Mouse (Mus musculus): ENCODE results near the gene Ehd1. TPM values are rescaled to one million over a fixed set of nuclear protein-coding genes. Genes with fewer than 3 reads are reported as not detected.

Gene Ehd1
- polyA plus RNA-seq, 1 experiment, result not detected

DNA sequence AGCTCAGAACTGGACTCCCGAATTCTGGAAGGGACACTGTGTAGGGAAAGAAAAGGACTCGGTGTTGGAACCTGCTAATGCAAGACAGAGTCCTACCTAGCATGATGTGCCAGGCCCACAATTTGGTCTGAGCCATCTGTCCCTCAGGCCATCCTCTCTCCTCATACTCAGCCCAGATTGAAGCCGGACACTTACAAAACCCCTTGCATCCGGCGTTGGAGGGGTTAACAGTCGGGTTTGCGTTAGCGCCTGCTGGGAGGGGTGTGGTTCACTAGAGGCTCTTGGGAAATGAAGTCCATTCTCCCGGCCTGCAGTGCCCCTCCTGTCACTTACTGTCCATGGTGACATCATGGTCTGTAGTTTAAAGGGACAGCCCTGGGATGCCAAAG, 40.5 kb upstream of the Ehd1 start:
- H3K4me1 ChIP-seq (ENCODE audit: control insufficient read depth, insufficient read depth, low read length), result peaks cover 25% of the 10 kb centered on the region
- no peak for TF ChIP-seq POLR2A (IDR thresholded peaks at IDR 0.05; ENCODE audit: insufficient read depth, low read depth, low read length)
- no peak for TF ChIP-seq CTCF (IDR thresholded peaks at IDR 0.05; ENCODE audit: insufficient read depth, low read depth, low read length)
- peak overlapping the region; percentile 77 for H3K4me3 ChIP-seq (ENCODE audit: insufficient read depth, low read depth, low read length)
- H3K27ac ChIP-seq (ENCODE audit: insufficient read depth, low read depth, low read length), result peak overlapping the region; percentile 99
- 0% methylated on average over 9 of the region's 9 CpGs for WGBS

GRCm38 (mm10) chr19:6236842-6237241, 39.7 kb upstream of the Ehd1 start:
- TF ChIP-seq CTCF (IDR thresholded peaks at IDR 0.05; ENCODE audit: insufficient read depth, low read depth, low read length) (no peak), POLR2A (IDR thresholded peaks at IDR 0.05; ENCODE audit: insufficient read depth, low read depth, low read length) (no peak)
- WGBS, result 67% methylated on average over 7 of the region's 7 CpGs
- H3K27ac ChIP-seq (ENCODE audit: insufficient read depth, low read depth, low read length), result no peak overlapping the region
- H3K4me3 ChIP-seq (ENCODE audit: insufficient read depth, low read depth, low read length), result no peak overlapping the region
- peaks cover 25% of the 10 kb centered on the region for H3K4me1 ChIP-seq (ENCODE audit: control insufficient read depth, insufficient read depth, low read length)

- TF ChIP-seq CTCF (IDR thresholded peaks at IDR 0.05; ENCODE audit: insufficient read depth, low read depth, low read length) (no peak), POLR2A (IDR thresholded peaks at IDR 0.05; ENCODE audit: insufficient read depth, low read depth, low read length) (no peak)
- peaks cover 27% of the 10 kb centered on the region for H3K4me1 ChIP-seq (ENCODE audit: control insufficient read depth, insufficient read depth, low read length)
- no peak overlapping the region for H3K27ac ChIP-seq (ENCODE audit: insufficient read depth, low read depth, low read length)
- H3K4me3 ChIP-seq (ENCODE audit: insufficient read depth, low read depth, low read length), result no peak overlapping the region
These were observed 37.8 kb upstream of the Ehd1 start for GRCm38 (mm10) chr19:6238740-6239139.

DNA sequence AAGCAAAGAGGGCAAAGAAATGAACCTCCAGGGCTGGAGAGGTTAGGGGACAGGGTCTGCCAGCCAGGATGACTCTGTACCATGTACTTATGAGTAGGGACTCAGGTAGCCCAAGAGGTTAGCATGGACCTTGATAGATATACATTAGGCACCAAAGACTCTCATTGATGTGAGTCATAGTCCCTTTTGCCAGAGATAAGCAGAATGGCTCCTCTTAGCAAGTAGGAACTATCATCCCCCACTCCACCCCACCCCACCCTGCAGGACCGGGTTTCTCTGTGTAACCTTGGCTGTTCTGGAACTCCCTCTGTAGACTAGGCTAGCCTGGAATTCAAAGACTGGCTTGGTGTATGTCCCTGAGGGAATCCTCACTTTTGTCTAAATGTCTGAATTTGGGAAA, 36.4 kb upstream of the Ehd1 start:
- Histone ChIP-seq H3K4me3 (ENCODE audit: insufficient read depth, low read depth, low read length) (no peak overlapping the region), H3K4me1 (ENCODE audit: control insufficient read depth, insufficient read depth, low read length) (peaks cover 14% of the 10 kb centered on the region), H3K27ac (ENCODE audit: insufficient read depth, low read depth, low read length) (no peak overlapping the region)
- WGBS, result 68% methylated on average over 1 of the region's 1 CpGs
- TF ChIP-seq CTCF (IDR thresholded peaks at IDR 0.05; ENCODE audit: insufficient read depth, low read depth, low read length) (no peak), POLR2A (IDR thresholded peaks at IDR 0.05; ENCODE audit: insufficient read depth, low read depth, low read length) (no peak)

GRCm38 (mm10) chr19:6240725-6241124, 35.8 kb upstream of the Ehd1 start:
- TF ChIP-seq POLR2A (IDR thresholded peaks at IDR 0.05; ENCODE audit: insufficient read depth, low read depth, low read length), result no peak
- TF ChIP-seq CTCF (IDR thresholded peaks at IDR 0.05; ENCODE audit: insufficient read depth, low read depth, low read length), result no peak
- 37% methylated on average over 5 of the region's 5 CpGs for WGBS
- H3K27ac ChIP-seq (ENCODE audit: insufficient read depth, low read depth, low read length), result no peak overlapping the region
- no peak overlapping the region for H3K4me3 ChIP-seq (ENCODE audit: insufficient read depth, low read depth, low read length)
- peaks cover 14% of the 10 kb centered on the region for H3K4me1 ChIP-seq (ENCODE audit: control insufficient read depth, insufficient read depth, low read length)

DNA sequence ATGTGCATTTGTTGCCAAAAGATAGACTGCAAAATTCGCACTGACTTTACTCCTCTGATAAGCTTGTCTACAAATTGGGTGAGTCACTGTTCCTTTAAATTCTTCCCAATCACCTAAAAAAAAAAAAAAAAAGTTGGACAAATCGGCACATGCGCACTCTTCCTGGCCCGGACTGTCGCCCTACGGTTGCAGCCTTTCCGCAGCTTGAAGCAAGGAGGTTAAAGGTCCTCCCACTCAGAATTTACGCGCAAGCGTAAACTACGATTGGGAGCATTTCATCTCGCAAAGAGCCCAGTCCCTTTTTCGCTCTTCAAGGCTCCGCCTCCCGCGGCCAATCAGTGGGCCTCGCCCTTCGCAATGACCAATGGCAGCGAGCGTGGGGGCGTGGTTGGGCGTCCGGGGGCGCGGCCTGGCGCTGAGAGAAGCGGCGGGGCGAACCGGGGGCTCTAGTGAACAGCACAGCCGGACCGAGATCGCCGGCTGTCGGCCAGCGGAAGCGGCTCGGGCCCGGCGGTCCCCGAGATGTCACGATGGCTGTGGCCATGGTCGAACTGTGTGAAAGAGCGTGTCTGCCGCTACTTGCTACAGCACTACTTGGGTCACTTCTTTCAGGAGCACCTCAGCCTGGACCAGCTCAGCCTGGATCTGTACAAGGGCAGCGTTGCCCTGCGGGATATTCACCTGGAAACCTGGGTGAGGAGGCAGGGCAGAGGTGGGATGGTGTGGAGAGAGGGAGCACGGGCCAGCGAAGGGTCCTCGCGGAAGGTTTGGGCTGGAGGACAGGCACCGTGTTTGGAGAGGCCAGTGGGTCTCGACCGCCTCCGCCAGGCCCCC, 35.0 kb upstream of the Ehd1 start, which contains the start of gene Atg2a:
Gene Atg2a (plus strand): TSS at position 395 of the 834 bp plus-strand sequence.
- TF ChIP-seq CTCF (IDR thresholded peaks at IDR 0.05; ENCODE audit: insufficient read depth, low read depth, low read length) (peak; percentile 30; the same call in 1 of the 2 replicates), POLR2A (IDR thresholded peaks at IDR 0.05; ENCODE audit: insufficient read depth, low read depth, low read length) (peak; percentile 85)
- Histone ChIP-seq H3K4me1 (ENCODE audit: control insufficient read depth, insufficient read depth, low read length) (peaks cover 10% of the 10 kb centered on the region), H3K4me3 (ENCODE audit: insufficient read depth, low read depth, low read length) (peak within 1 kb of the TSS; percentile 70), H3K27ac (ENCODE audit: insufficient read depth, low read depth, low read length) (0 out of 2 replicates have a peak within 1 kb of the TSS, but pooled peaks have one; percentile 7)
- WGBS, result under 1% methylated on average over 55 of the region's 55 CpGs

GRCm38 (mm10) chr19:6242281-6242680, 34.2 kb upstream of the Ehd1 start:
- Histone ChIP-seq H3K4me1 (ENCODE audit: control insufficient read depth, insufficient read depth, low read length) (peaks cover 10% of the 10 kb centered on the region), H3K27ac (ENCODE audit: insufficient read depth, low read depth, low read length) (no peak overlapping the region), H3K4me3 (ENCODE audit: insufficient read depth, low read depth, low read length) (peak overlapping the region; percentile 70)
- TF ChIP-seq CTCF (IDR thresholded peaks at IDR 0.05; ENCODE audit: insufficient read depth, low read depth, low read length) (no peak), POLR2A (IDR thresholded peaks at IDR 0.05; ENCODE audit: insufficient read depth, low read depth, low read length) (no peak)
- WGBS, result 0% methylated on average over 4 of the region's 4 CpGs

DNA sequence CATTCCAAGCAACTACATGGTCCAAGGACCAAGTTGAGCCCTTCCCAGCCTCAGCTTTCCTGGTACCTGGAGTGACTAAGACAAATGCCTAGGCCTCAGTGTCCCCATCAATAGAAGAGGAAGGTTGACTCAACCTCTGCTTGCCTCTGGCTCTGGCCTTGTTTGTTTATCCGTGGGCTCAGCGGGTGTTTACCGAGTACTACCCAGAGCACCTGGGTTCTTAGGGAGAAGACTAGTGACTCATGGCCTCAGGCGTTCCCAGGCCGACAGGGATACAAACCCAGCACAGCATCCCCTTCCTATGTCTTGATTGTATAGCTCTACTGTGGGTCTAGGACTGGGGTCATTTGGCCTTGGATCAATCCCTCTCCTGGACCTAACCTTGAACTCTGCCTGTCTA, 33.3 kb upstream of the Ehd1 start:
- TF ChIP-seq CTCF (IDR thresholded peaks at IDR 0.05; ENCODE audit: insufficient read depth, low read depth, low read length) (no peak), POLR2A (IDR thresholded peaks at IDR 0.05; ENCODE audit: insufficient read depth, low read depth, low read length) (no peak)
- WGBS, result 73% methylated on average over 5 of the region's 5 CpGs
- Histone ChIP-seq H3K27ac (ENCODE audit: insufficient read depth, low read depth, low read length) (no peak overlapping the region), H3K4me3 (ENCODE audit: insufficient read depth, low read depth, low read length) (no peak overlapping the region), H3K4me1 (ENCODE audit: control insufficient read depth, insufficient read depth, low read length) (peaks cover 10% of the 10 kb centered on the region)

GRCm38 (mm10) chr19:6245806-6246205, 30.7 kb upstream of the Ehd1 start:
- no peak overlapping the region for H3K27ac ChIP-seq (ENCODE audit: insufficient read depth, low read depth, low read length)
- 22% methylated on average over 1 of the region's 1 CpGs for WGBS
- TF ChIP-seq CTCF (IDR thresholded peaks at IDR 0.05; ENCODE audit: insufficient read depth, low read depth, low read length) (no peak), POLR2A (IDR thresholded peaks at IDR 0.05; ENCODE audit: insufficient read depth, low read depth, low read length) (no peak)
- no peak overlapping the region for H3K4me3 ChIP-seq (ENCODE audit: insufficient read depth, low read depth, low read length)
- H3K4me1 ChIP-seq (ENCODE audit: control insufficient read depth, insufficient read depth, low read length), result peaks cover 10% of the 10 kb centered on the region
